Mouse (Mus musculus) v-Abl transformed pro-B cells (cell line): ENCODE data around the gene Anxa7.

Source experiments
- in situ Hi-C, 2 experiments: fragments of 400-800 bp; cut with MboI; formaldehyde crosslinking; loops; one replicate each; pipeline ENCODE4 v1.15.1; 2025; ENCODE audit not compliant: unreplicated experiment in 2 of 2

Gene Anxa7

DNA sequence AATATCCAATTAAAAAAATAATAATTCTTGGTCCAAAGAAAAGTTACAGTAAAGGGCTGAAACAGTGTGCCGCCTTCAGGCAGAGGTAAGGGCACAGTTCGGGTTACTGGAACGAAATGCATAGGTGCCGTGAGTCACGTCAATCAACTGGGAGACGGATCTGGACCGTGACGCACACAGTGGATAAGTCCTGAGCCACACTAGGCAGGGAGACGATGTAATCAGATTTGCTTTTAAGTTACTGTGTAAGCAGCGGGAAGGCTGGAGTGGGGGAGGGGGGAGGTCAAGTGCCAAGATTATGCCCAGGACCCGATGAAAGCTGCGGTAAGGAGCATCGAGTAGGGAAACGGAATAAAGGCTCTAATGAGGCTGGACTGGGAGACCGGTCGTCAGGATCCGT lies 37.7 kb downstream of the Anxa7 start:
- in situ Hi-C loops: loop anchor here in 1 of 2 experiments (25.0 kb wide), 1 partner anchor 330 kb away; no protein-coding TSS in a partner anchor

DNA sequence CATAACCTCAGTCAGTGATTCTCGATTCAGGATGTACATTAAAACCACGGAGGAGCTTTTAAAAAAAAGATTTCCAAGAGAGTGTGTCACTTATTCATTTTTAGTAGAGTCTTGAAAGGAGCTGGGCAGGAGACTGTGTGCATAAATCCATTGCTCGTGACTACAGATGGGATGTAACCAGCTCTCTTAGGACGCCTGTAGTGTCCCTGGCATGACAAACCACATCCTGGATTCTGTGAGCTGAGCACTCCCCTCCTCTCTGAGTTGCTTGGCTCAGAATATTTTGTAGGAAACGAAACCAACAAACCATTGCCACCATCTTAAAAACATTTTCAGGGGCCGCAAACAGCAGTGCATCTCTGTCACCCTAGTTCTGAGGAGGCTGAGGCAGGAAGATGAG lies 43.0 kb downstream of the Anxa7 start:
- in situ Hi-C loops: loop anchor here in 1 of 2 experiments (25.0 kb wide), 1 partner anchor 325 kb away; no protein-coding TSS in a partner anchor

DNA sequence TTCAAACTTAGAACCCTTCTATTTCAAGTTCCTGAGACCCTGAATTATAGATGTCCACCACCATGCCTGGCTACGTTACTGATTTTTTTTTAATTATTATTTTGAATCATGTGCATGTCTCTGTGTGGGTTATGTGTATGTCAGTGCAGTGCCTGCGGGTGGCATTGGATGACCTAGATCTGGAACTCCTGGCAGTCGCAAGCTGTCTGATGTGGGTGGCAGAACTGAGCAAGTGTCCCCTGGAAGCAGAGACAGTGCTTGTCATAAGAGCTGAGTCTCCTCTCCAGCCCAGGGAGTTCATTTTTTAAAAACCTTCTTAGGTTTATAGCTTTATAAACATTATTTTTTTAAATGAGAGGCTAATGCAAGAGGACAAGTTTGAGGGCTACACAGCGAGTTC lies 47.5 kb downstream of the Anxa7 start:
- in situ Hi-C loops: loop anchor here in 1 of 2 experiments (25.0 kb wide), 1 partner anchor 320 kb away; no protein-coding TSS in a partner anchor

DNA sequence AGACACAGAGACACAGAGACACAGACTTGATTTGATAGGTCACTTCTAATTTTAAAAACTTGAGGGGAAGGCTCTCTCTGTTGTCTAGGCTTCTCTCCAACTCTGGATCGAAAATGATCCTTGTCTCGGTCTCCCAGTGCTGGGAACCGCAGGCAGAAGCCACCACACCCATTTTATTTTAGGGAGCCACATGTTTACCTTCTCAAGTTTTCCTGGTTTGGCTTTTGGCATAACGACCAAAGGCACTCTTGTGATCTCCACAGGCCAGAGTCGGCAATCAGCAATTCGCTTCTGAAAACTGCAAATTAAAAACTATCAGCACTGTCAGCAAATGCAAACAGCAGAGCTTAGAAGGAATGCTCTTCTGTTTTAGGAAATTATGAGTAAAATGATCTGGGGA lies 48.2 kb downstream of the Anxa7 start:
- in situ Hi-C loops: loop anchor here in 1 of 2 experiments (25.0 kb wide), 1 partner anchor 319 kb away; no protein-coding TSS in a partner anchor

DNA sequence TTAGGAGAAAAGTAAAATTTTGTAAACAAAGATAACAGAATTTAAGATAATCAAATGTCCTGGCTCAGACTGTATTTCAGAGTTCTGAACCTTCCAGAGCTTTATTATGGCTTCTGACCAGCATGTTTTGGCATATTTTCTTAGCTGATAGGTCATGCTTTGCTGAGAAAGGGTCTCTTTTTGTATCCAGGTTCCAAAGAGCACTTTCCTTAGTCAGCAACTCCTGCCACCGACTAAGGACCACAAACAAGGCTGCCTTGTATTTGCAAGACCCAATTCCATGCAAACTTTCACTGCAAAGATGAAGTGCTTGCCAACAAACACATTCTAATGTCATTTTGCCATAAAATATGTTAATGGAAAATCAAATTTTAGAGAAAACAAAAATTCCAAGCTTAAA lies 50.1 kb downstream of the Anxa7 start:
- in situ Hi-C loops: loop anchor here in 1 of 2 experiments (25.0 kb wide), 1 partner anchor 318 kb away; no protein-coding TSS in a partner anchor

DNA sequence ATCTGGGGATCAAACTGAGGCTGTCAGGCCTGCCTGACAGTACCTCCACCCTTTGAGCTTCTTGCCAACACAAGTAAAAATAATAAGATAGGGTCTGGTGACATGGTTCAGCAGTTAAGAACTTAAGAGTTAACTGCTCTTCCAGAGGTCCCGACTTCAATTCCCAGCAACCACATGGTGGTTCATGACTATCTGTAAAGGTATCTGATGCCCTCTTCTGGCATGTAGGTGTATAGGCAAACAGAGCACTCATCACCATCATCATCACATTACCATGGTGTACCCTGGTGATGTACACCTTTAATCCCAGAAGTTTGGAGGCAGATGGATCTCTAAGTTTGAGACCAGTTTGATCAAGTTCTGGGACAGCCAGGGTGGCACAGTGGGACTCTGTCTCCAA lies 51.3 kb downstream of the Anxa7 start:
- in situ Hi-C loops: loop anchor here in 1 of 2 experiments (25.0 kb wide), 1 partner anchor 316 kb away; no protein-coding TSS in a partner anchor

DNA sequence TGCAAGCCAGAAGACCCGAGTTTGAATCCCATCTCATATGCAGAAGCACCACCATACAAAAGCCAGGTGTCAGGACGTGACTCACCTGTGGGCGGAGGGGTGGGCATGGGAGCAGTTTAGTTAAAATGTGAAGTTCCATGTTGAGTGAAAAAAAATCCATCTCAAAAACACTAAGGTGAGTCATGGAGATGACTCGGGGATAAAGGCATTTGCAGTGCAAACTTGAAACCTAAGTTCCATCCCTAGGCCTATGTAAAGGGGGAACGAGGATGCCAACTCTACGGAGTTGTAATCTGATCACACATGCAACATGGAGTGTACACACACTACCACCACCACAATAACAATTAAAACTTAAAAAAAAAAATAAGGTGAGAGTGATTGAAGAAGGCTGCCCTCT lies 56.9 kb downstream of the Anxa7 start:
- in situ Hi-C loops: no loop called here

DNA sequence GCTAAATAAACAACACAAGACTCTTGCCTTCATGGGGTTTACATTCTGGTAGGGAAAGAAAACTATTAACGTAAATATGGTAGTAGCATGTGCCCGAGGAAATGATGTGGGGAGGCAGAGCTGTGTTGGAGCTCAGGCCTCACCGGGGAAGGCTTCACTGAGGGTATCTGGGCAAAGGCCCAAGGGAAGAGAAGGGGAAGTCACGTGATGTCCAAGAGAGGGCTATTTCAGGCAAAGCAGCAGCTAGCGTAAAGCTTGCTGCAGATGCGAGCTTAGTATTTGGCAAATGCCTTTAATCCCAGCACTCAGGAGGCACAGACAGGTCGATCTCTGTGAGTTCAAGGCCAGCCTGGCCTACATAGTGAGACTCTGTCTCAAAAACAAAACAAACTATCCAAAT lies 57.7 kb downstream of the Anxa7 start:
- in situ Hi-C loops: no loop called here
